Mouse (Mus musculus) intestine, postnatal 0 days (tissue): ENCODE data around the gene 1700012B07Rik. TPM values are rescaled to one million over a fixed set of nuclear protein-coding genes. Genes with fewer than 3 reads are reported as not detected.

Experiments used
- ATAC-seq: fragments of 200-750 bp; cut with Nextera tagmentation; 2 replicates; pipeline ENCODE4 v1.8.0; 2017; ENCODE audit warnings: mild to moderate bottlenecking, moderate TSS enrichment, moderate library complexity
- H3K27ac ChIP-seq: fragments of 300-500 bp; sonication (generic); 2 replicates; pipeline ENCODE4 v1.5.1; 2014; ENCODE audit warnings: mild to moderate bottlenecking, low read depth, low read length, moderate library complexity
- H3K27me3 ChIP-seq: fragments of 300-500 bp; sonication (generic); replicated peaks from 2 replicates; pipeline ENCODE4 v1.6.1; 2014; ENCODE audit warnings: low read length, mixed read lengths; ENCODE audit not compliant: control insufficient read depth, insufficient read depth
- H3K36me3 ChIP-seq: fragments of 300-500 bp; sonication (generic); 2 replicates; pipeline ENCODE4 v1.6.1; 2014; ENCODE audit warnings: mild to moderate bottlenecking, moderate library complexity; ENCODE audit not compliant: control insufficient read depth, insufficient read depth
- H3K4me1 ChIP-seq: fragments of 300-500 bp; sonication (generic); replicated peaks from 2 replicates; pipeline ENCODE4 v1.6.1; 2014; ENCODE audit warnings: antibody characterized with exemption, low read length, mixed read lengths; ENCODE audit not compliant: control insufficient read depth, insufficient read depth
- H3K4me2 ChIP-seq: fragments of 300-500 bp; sonication (generic); replicated peaks from 2 replicates; pipeline ENCODE4 v1.6.1; 2014; ENCODE audit warnings: low read depth, mild to moderate bottlenecking, moderate library complexity
- H3K4me3 ChIP-seq: fragments of 300-500 bp; sonication (generic); 2 replicates; pipeline ENCODE4 v1.5.1; 2014; ENCODE audit warnings: low read depth, low read length
- H3K9ac ChIP-seq: fragments of 300-500 bp; sonication (generic); 2 replicates; pipeline ENCODE4 v1.6.1; 2014; ENCODE audit warnings: mild to moderate bottlenecking, low read depth, low read length
- H3K9me3 ChIP-seq: fragments of 300-500 bp; sonication (generic); 2 replicates; pipeline ENCODE4 v1.6.1; 2016; ENCODE audit warnings: mixed run types; ENCODE audit not compliant: control insufficient read depth
- CTCF ChIP-seq: sonication (generic); IDR thresholded peaks from 2 replicates; pipeline ENCODE4 v1.5.1; 2016; ENCODE audit warnings: low read depth, mild to moderate bottlenecking, control low read depth, antibody characterized with exemption, moderate library complexity
- WGBS: fragments of 180-500 bp; shearing (Covaris S2); extraction: QIAGEN DNeasy Blood & Tissue Kit; methylation state at CpG from one replicate; pipeline ENCODE4 v1.1.7; 2014; 5-methylcytosine and 5-hydroxymethylcytosine counted together
- polyA plus RNA-seq: library from polyadenylated mRNA; unstranded; fragments of >200 nt; fragmentation: Nextera tagmentation; extraction: Ambion mirVana; gene quantifications from 2 replicates; pipeline ENCODE4 v1.2.1, GENCODE M21; 2015

The 1700012B07Rik gene
- polyA plus RNA-seq, 1 experiment from 2014 or later = not detected

- H3K4me2 ChIP-seq = no peak overlapping the region
- no peaks in the 10 kb centered on the region for H3K27me3 ChIP-seq
- no peak for TF ChIP-seq CTCF
- H3K27ac ChIP-seq = no peak overlapping the region
- H3K4me1 ChIP-seq = no peaks in the 10 kb centered on the region
- no peak overlapping the region for H3K9ac ChIP-seq
- H3K4me3 ChIP-seq = no peak overlapping the region
- no peak for ATAC-seq
- H3K36me3 ChIP-seq = no peaks in the 10 kb centered on the region
- H3K9me3 ChIP-seq = no peaks in the 10 kb centered on the region
- 71% methylated on average over 4 of the region's 4 CpGs for WGBS
These were observed 82.6 kb downstream of the 1700012B07Rik start for GRCm38 (mm10) chr11:109745210-109745609.

GRCm38 (mm10) chr11:109737967-109738366 is 89.9 kb downstream of the 1700012B07Rik start:
- TF ChIP-seq CTCF = no peak
- no peak for ATAC-seq
- Histone ChIP-seq H3K9ac (no peak overlapping the region), H3K27ac (no peak overlapping the region), H3K4me3 (no peak overlapping the region), H3K4me1 (no peaks in the 10 kb centered on the region), H3K9me3 (no peaks in the 10 kb centered on the region), H3K36me3 (no peaks in the 10 kb centered on the region), H3K27me3 (no peaks in the 10 kb centered on the region), H3K4me2 (no peak overlapping the region)
- 55% methylated on average over 3 of the region's 3 CpGs for WGBS

Other genes with a start within 250 kb of the 1700012B07Rik start
- 28.2 and 30.4 TPM in 2 replicates for gene Wipi1, start 216.1 kb downstream of the 1700012B07Rik start, polyA plus RNA-seq
- 180 and 188 TPM in 2 replicates for gene Prkar1a, start 178.6 kb downstream of the 1700012B07Rik start, polyA plus RNA-seq
- gene Fam20a, start 105.8 kb downstream of the 1700012B07Rik start, polyA plus RNA-seq = 2.5 TPM in 2 replicates
- 0.26 and 0.30 TPM in 2 replicates for gene Abca8b, start 167.8 kb upstream of the 1700012B07Rik start, polyA plus RNA-seq